Mouse (Mus musculus): ENCODE measurements around the gene Gabrd. TPM values are rescaled to one million over a fixed set of nuclear protein-coding genes. Genes with fewer than 3 reads are reported as not detected.
"Not testable (repeated sequence)": the region's sequence is repeated elsewhere in the genome, so short reads cannot be mapped to it uniquely, and the experiment has no call there.

The Gabrd gene
- not detected in 2 replicates for polyA plus RNA-seq (2016; fragmentation: Nextera tagmentation; extraction: Ambion mirVana)

DNA sequence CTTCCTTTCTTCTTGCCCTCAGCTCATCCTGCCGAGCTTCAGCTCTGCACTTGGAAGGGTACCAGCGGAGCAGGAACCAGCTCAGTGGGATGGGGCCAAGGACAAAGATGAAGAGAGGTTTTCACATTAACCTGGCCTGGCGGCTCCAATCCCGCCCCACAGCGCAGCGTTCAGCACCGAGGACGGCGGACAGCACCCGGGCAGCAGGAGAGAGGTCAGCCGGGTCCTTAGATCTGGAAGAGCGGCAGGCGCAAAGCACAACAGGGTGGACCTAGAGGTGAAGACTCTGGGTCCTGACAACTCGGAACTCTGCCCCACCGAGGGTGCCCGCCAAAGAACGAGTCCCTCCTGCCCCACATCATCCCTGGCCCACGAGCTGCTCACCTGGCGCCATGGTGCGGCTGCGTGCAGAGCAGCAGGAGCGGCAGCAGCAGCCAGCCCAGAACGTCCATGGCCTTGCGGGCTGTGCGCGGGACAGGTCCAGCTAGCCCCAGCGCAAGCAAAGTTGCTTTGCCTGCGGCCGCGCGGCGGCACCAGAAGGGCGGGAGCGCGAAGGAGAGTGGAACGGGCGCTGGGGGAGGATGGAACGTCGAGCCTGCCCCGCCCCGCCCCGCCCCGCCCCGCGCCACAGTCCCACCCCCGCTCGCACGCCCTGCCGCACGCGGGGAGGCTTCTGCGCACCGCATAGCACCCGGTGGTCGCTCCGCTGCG is at the start of gene Gabrd:
TSS of gene Gabrd (minus strand) at position 602 of the 711 bp plus-strand sequence.
- peak; percentile 66 for DNase-seq (ENCODE audit: extremely low spot score, low spot score)
- Histone ChIP-seq H3K27ac (no peak within 1 kb of the TSS), H3K27me3 (ENCODE audit: poor library complexity, severe bottlenecking) (peaks cover 56% of the 10 kb centered on the region), H3K4me3 (peak within 1 kb of the TSS; percentile 52), H3K9me3 (no peaks in the 10 kb centered on the region), H3K4me1 (peaks cover 11% of the 10 kb centered on the region), H3K36me3 (replicated peaks) (no peaks in the 10 kb centered on the region)
- under 1% methylated on average over 56 of the region's 57 CpGs for WGBS

DNA sequence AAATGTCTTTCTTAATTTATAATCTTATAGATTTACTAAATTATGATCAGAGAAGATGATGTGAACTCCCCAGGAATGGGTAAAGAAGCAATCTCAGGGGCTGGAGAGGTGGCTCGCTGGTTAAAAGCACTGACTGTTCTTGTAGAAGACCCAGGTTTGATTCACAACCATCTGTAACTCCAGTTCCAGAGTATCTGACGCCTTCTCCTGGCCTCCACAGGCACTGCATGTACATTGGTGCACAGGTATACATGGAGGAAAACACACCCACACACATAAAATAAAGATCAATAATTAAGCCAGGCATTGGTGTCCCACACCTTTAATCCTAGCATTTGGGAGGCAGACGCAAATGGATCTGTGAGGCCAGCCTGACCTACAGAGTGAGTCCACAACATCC is 44.9 kb upstream of the Gabrd start:
- no peaks in the 10 kb centered on the region for H3K27me3 ChIP-seq (ENCODE audit: poor library complexity, severe bottlenecking)
- no peaks in the 10 kb centered on the region for H3K9me3 ChIP-seq
- H3K4me1 ChIP-seq, result no peaks in the 10 kb centered on the region
- no peaks in the 10 kb centered on the region for H3K36me3 ChIP-seq (replicated peaks)
- no peak overlapping the region for H3K4me3 ChIP-seq
- no peak for DNase-seq (ENCODE audit: extremely low spot score, low spot score)
- H3K27ac ChIP-seq, result no peak overlapping the region
- 73% methylated on average over 3 of the region's 3 CpGs for WGBS

DNA sequence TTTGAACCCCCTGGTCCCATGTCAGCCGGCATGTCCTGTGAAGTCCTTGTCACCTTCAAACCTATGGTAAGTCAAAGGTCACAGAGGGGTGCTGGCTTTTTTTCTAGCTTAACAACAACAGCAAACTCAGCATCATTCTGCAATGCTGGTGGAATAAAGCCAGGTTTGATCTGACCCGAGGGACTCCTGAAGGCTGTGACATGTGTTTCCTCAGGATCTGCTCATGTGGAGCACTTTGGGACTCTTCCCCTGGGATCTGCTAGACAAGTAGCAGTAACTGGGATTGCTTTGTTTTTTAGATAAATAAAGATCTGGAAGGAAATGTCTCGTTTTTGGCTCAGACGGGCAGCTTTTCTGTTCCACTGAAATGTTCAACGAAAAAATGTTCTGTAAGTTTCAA is 36.1 kb upstream of the Gabrd start:
- Histone ChIP-seq H3K4me1 (no peaks in the 10 kb centered on the region), H3K36me3 (replicated peaks) (no peaks in the 10 kb centered on the region), H3K27me3 (ENCODE audit: poor library complexity, severe bottlenecking) (no peaks in the 10 kb centered on the region), H3K9me3 (no peaks in the 10 kb centered on the region), H3K4me3 (no peak overlapping the region), H3K27ac (no peak overlapping the region)
- 88% methylated on average over 5 of the region's 5 CpGs for WGBS
- no peak for DNase-seq (ENCODE audit: extremely low spot score, low spot score)

DNA sequence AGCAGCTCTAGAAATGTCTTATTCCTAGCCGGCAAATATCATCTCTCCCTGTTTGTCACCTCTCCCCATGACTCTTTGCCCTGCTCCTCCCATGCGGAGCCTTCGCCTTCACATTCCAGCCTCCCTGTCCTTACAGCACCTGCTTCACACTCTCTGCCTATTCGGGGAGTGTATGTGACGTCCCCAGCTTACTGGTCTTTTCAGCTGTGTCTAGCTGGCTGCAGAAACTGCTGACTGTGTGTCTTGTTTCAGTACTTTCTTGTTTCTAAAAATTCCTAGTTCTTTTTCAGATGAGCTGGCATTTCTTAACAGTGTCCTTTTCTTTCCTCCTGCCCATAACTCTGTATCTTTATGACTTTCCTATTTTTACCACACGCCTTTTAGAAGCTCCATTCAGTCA is 34.4 kb upstream of the Gabrd start:
- Histone ChIP-seq H3K9me3 (no peaks in the 10 kb centered on the region), H3K36me3 (replicated peaks) (no peaks in the 10 kb centered on the region), H3K27ac (no peak overlapping the region), H3K4me1 (no peaks in the 10 kb centered on the region), H3K4me3 (no peak overlapping the region), H3K27me3 (ENCODE audit: poor library complexity, severe bottlenecking) (no peaks in the 10 kb centered on the region)
- DNase-seq (ENCODE audit: extremely low spot score, low spot score), result no peak
- 93% methylated on average over 6 of the region's 6 CpGs for WGBS

DNA sequence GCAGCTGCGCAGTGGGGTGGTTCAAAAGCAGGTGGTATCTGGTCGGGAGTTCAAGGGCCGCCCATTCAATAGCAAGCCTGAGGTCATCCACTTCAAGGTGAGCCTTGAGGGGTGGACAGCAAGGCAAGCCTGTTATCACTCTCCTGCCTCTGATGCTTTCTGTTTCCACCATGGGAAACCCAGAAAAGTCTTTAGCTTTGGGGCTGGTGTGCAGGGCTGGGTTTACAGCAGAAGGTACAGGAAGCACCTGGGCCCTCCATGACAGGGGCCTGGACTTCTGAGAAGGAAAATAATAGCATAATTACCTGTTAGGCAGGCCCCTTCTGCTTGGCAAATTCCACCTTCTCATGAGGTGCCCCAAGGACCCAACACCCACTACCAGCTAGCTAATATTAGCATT is 31.3 kb upstream of the Gabrd start:
- Histone ChIP-seq H3K27me3 (ENCODE audit: poor library complexity, severe bottlenecking) (no peaks in the 10 kb centered on the region), H3K27ac (no peak overlapping the region), H3K4me1 (no peaks in the 10 kb centered on the region), H3K9me3 (no peaks in the 10 kb centered on the region), H3K36me3 (replicated peaks) (peaks cover under 1% of the 10 kb centered on the region), H3K4me3 (no peak overlapping the region)
- no peak for DNase-seq (ENCODE audit: extremely low spot score, low spot score)
- WGBS, result 88% methylated on average over 3 of the region's 3 CpGs

DNA sequence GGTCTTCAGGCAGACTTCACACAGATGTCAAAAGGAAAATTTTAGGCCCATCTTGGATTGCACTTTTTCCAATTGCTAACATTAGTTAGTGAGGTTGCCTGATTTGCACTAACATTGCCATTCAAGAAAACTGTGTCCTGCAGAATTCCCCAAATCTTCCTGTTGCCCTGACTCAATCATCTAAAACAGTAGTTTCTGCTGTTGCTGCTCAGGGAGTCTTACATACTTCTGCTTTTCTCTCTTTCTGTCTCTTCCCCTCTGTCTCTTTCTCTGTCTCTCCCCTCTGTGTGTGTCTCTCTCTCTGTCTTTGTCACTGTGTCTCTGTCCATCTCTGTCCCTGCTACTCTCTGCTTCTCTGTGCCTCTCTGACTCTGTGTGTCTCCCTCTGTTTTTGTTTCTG is 30.5 kb upstream of the Gabrd start:
- H3K27me3 ChIP-seq (ENCODE audit: poor library complexity, severe bottlenecking), result no peaks in the 10 kb centered on the region
- no peaks in the 10 kb centered on the region for H3K4me1 ChIP-seq
- peaks cover 5% of the 10 kb centered on the region for H3K36me3 ChIP-seq (replicated peaks)
- H3K9me3 ChIP-seq, result no peaks in the 10 kb centered on the region
- H3K4me3 ChIP-seq, result no peak overlapping the region
- no peak overlapping the region for H3K27ac ChIP-seq
- no peak for DNase-seq (ENCODE audit: extremely low spot score, low spot score)

DNA sequence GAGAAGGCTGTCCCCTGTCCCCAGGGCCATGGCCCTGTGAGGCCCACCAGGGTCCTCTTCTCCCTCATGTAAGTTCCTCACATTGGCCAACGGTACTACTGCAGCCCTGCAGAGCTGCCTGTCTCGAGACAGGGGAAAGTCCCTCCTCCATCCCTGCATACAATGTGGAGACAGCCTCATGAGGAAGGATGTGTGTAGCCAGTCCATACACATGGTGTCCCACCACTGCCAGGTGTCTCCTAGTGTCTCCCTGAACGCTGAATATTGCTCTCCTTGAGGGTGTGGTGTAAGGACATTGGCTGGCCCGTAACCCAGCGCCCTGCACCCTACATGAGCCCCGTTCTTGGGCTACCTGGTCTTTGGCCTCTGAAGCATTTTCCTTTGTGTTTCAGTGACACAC is 28.4 kb upstream of the Gabrd start:
- 91% methylated on average over 6 of the region's 6 CpGs for WGBS
- Histone ChIP-seq H3K9me3 (no peaks in the 10 kb centered on the region), H3K36me3 (replicated peaks) (peaks cover 7% of the 10 kb centered on the region), H3K27ac (no peak overlapping the region), H3K27me3 (ENCODE audit: poor library complexity, severe bottlenecking) (no peaks in the 10 kb centered on the region), H3K4me3 (no peak overlapping the region), H3K4me1 (no peaks in the 10 kb centered on the region)
- no peak for DNase-seq (ENCODE audit: extremely low spot score, low spot score)

DNA sequence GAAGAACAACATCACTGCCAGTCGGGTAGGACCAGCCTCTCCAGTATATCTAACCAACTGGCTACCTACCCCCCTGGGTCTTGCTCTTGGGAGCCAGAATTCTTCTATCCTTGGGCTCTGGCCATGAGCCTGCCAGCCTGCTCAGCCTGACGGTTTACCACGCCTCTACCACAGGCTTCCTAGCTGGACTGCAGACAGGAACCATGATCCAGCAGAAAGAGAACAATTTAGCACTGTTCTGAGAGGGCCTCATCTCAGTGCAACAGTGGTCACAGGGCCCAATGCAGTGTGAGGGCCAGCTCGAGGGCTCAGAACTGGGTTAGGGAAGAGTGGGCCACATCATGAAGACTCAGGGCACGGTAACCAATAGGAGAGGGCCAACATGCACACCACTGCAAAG is 26.1 kb upstream of the Gabrd start:
- Histone ChIP-seq H3K4me1 (no peaks in the 10 kb centered on the region), H3K36me3 (replicated peaks) (peaks cover 29% of the 10 kb centered on the region), H3K9me3 (no peaks in the 10 kb centered on the region), H3K27me3 (ENCODE audit: poor library complexity, severe bottlenecking) (no peaks in the 10 kb centered on the region), H3K27ac (no peak overlapping the region), H3K4me3 (no peak overlapping the region)
- no peak for DNase-seq (ENCODE audit: extremely low spot score, low spot score)
- WGBS, result 83% methylated on average over 5 of the region's 5 CpGs

DNA sequence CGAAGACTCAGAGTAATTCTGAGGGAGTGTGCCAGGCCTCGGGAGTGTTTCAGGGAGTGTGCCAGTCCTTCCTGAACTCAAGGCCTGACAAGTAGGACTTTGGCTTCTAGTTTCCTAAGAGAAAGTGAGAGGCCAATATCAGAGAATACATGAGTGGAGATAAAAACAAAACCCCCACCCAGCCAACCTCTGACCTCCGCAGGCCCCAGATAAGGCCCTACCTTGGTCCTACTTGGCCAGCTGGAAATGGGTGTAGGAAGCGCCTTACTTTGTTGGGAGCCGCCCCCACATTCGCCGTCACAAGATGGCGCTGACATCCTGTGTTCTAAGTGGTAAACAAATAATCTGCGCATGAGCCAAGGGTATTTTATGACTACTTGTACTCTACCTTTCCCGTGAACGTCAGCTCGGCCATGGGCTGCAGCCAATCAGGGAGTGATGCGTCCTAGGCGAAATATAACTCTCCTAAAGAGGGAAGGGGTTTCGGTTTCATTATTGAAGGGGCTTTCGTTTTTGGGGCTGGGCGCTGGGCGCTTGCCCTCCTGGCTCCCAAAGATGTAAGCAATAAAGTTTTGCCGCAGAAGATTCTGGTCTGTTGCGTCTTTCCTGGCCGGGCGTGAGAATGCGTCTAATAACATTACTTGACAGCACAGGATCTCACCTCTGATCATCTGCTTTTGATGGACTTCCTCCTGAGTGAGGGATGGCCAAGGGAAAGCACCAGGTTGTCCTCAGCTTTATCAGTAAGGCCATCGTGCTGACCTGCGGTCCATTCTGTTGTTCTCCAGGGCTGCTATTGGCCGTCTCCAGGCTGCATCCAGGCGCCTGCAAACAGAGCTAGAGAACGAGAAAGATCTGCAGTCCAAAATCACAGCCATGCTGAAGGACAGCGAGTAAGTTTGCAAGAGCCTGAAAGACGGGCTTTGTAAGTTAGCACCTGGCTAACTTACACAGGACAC is 23.8 kb upstream of the Gabrd start:
- not testable (repeated sequence) for H3K4me1 ChIP-seq; H3K4me3 ChIP-seq; DNase-seq (ENCODE audit: extremely low spot score, low spot score); H3K9me3 ChIP-seq; H3K27me3 ChIP-seq (ENCODE audit: poor library complexity, severe bottlenecking); H3K27ac ChIP-seq
- 85% methylated on average over 23 of the region's 30 CpGs for WGBS
- H3K36me3 ChIP-seq (replicated peaks), result peaks cover 38% of the 10 kb centered on the region

DNA sequence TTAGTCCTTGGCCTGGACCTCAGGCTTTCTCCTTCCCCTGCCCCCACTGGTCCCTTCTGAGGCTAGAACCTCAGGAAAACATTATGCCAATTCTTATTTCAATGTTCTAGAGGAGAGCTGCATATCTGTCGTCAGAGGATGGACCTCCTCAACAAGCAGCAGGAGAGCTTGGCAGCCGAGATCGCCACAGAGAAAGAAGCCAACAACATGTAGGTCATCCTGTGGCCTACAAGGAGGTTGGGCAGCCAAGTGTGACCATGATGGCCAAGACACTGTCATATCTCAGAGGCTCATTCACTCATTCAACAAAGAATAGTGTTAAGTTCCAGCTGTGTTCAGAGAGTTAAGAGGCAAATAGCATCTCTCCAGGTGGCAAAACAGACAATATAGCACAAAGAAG is 22.2 kb upstream of the Gabrd start:
- H3K27me3 ChIP-seq (ENCODE audit: poor library complexity, severe bottlenecking), result no peaks in the 10 kb centered on the region
- no peaks in the 10 kb centered on the region for H3K4me1 ChIP-seq
- WGBS, result 94% methylated on average over 3 of the region's 3 CpGs
- H3K9me3 ChIP-seq, result no peaks in the 10 kb centered on the region
- peaks cover 38% of the 10 kb centered on the region for H3K36me3 ChIP-seq (replicated peaks)
- no peak overlapping the region for H3K4me3 ChIP-seq
- no peak for DNase-seq (ENCODE audit: extremely low spot score, low spot score)
- H3K27ac ChIP-seq, result no peak overlapping the region

DNA sequence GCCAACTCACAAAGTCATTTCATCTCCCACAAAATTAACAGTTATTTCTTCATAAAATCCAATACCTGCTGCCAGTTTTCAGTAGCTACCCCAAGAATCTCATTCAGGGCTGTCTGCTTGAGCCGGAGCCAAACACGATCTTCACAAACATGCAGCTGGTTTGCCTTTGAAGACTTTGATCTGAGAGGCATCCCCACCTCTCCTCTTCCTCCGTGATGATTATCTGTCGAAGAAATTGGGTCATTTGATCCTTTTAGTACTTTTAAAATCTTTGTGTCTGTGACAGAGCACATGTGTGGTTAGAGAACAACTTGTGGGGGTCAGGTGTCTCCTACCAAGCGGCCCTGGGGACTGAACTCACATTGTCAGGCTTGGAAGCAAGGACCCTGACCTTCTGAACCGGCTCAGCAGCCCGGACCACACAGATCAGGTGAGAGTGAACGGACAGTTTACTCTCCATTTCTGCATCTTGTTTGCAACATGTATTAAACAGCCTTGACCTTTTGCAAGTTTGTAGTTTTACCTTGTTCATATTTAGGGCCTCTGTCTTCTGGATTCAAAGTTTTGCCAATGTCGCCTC is 16.8 kb upstream of the Gabrd start:
- H3K4me3 ChIP-seq, result no peak overlapping the region
- no peaks in the 10 kb centered on the region for H3K27me3 ChIP-seq (ENCODE audit: poor library complexity, severe bottlenecking)
- DNase-seq (ENCODE audit: extremely low spot score, low spot score), result no peak
- peaks cover 18% of the 10 kb centered on the region for H3K36me3 ChIP-seq (replicated peaks)
- H3K27ac ChIP-seq, result no peak overlapping the region
- 90% methylated on average over 9 of the region's 9 CpGs for WGBS
- peaks cover 9% of the 10 kb centered on the region for H3K4me1 ChIP-seq
- no peaks in the 10 kb centered on the region for H3K9me3 ChIP-seq

DNA sequence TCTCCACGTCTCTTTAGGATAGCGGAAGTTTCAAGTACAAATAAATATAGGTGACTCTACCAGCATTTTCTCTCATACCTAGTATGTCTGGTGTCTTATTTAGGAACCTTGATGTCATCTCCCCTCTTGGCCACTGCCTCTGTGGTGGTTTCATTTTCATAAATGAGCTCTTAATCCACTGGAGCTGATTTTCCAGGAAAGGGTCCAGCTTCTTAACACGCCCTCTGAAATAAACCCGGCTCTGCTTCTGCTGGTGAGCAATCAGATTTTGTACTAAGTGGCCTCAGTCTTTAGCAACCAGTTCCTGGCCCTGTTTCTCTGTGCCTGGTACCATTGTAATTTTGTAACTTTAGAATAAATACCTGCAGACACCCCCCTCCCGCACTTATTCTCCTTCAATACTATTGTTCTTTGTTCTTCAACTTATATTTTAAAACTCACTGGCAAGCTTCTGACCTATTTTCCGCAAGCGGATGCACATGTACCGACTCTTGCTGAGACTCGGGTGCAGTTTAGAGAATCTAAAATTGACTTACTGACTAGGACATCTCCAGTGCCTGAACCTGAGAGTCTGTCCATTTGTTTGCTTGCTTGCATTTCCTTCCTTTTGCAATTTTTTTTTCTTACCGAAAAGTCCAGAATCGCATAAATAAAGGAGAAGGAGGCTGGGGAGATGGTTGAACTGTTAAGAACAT is 15.9 kb upstream of the Gabrd start:
- Histone ChIP-seq H3K36me3 (replicated peaks) (peaks cover 10% of the 10 kb centered on the region), H3K4me3 (no peak overlapping the region), H3K9me3 (no peaks in the 10 kb centered on the region), H3K4me1 (peaks cover 16% of the 10 kb centered on the region), H3K27me3 (ENCODE audit: poor library complexity, severe bottlenecking) (no peaks in the 10 kb centered on the region), H3K27ac (no peak overlapping the region)
- DNase-seq (ENCODE audit: extremely low spot score, low spot score), result no peak
- 92% methylated on average over 11 of the region's 11 CpGs for WGBS

Data from forebrain, embryonic 10.5 days (tissue).